Mouse (Mus musculus): ENCODE measurements at regions not wholly inside any gene's neighbourhood (a gene's known extent, or its start where the extent isn't known, plus 50 kb on each side); places are given as distances from the start of the nearest gene placed in this dataset.

DNA sequence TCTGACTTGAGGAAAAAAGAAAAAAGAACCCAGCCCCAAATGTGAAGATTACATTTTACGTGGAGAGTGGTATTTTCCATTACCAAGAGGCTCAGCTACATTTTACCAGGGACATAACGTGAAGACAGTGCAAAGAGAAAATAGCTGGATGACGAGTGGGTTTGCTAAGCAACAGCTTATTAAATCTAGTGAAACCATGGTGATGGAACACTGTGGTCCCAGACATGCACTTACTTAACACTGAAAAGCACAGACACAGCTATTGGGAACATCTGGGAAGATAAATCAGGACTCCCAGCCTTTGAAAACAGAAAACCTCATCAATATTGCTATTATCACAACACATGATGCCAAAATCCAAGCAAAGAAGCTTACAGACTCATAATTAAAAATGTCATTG is 60.1 kb upstream of the Usp51 start:
- Histone ChIP-seq H3K27me3 (ENCODE audit: control insufficient read depth in 1 of 2, insufficient read depth in 2 of 2, low read length in 2 of 2) (no peaks in the 10 kb centered on the region), H3K9ac (ENCODE audit: control insufficient read depth, low read depth, low read length, poor library complexity, severe bottlenecking) (no peak overlapping the region), H3K36me3 (ENCODE audit: control insufficient read depth in 1 of 2, insufficient read depth in 2 of 2, low read length in 2 of 2) (no peaks in the 10 kb centered on the region), H3K4me3 (ENCODE audit: control insufficient read depth in 1 of 2, insufficient read depth in 1 of 2, low read depth in 2 of 2, low read length in 2 of 2) (no peak overlapping the region), H3K9me3 (replicated peaks; ENCODE audit: insufficient read depth, low read length) (no peaks in the 10 kb centered on the region), H3K79me2 (ENCODE audit: control insufficient read depth, insufficient read depth, low read length, poor library complexity) (no peaks in the 10 kb centered on the region), H3K27ac (ENCODE audit: control insufficient read depth, low read depth, low read length) (no peak overlapping the region), H3K4me1 (ENCODE audit: control insufficient read depth in 1 of 2, insufficient read depth in 2 of 2, low read length in 2 of 2) (no peaks in the 10 kb centered on the region)
- no peak for TF ChIP-seq MXI1 (IDR thresholded peaks at IDR 0.05; ENCODE audit: low read depth, low read length)
- TF ChIP-seq RCOR1 (IDR thresholded peaks at IDR 0.05; ENCODE audit: low read depth, low read length), result no peak
- no peak for TF ChIP-seq HCFC1 (IDR thresholded peaks at IDR 0.05; ENCODE audit: low read depth, low read length)
- TF ChIP-seq POLR2A (IDR thresholded peaks at IDR 0.05; ENCODE audit: control insufficient read depth in 1 of 2, insufficient read depth in 1 of 2, low read depth in 1 of 2, low read length in 2 of 2, poor library complexity in 1 of 2), result no peak
- TF ChIP-seq MAX (IDR thresholded peaks at IDR 0.05; ENCODE audit: low read length), result no peak
- no peak for TF ChIP-seq ZC3H11A (IDR thresholded peaks at IDR 0.05; ENCODE audit: low read depth, low read length)
- TF ChIP-seq TBP (IDR thresholded peaks at IDR 0.05; ENCODE audit: low read depth, low read length), result no peak
- no peak for TF ChIP-seq TAL1 (IDR thresholded peaks at IDR 0.05; ENCODE audit: low read length)
- TF ChIP-seq NELFE (IDR thresholded peaks at IDR 0.05; ENCODE audit: low read depth, low read length), result no peak
- no peak for TF ChIP-seq POLR2AphosphoS5 (IDR thresholded peaks at IDR 0.05; ENCODE audit: borderline replicate concordance, low read depth, low read length)
- no peak for TF ChIP-seq KAT2A (conservative IDR thresholded peaks at IDR 0.05; ENCODE audit: low read depth, low read length)
- TF ChIP-seq USF1 (IDR thresholded peaks at IDR 0.05; ENCODE audit: low read depth, low read length), result no peak
- TF ChIP-seq CHD1 (IDR thresholded peaks at IDR 0.05; ENCODE audit: low read depth, low read length), result no peak
- no peak for TF ChIP-seq UBTF (IDR thresholded peaks at IDR 0.05; ENCODE audit: borderline replicate concordance, insufficient read depth, low read depth, low read length)
- TF ChIP-seq NRF1 (IDR thresholded peaks at IDR 0.05; ENCODE audit: insufficient read depth, low read depth, low read length, poor library complexity, severe bottlenecking), result no peak
- no peak for TF ChIP-seq GATA1 (IDR thresholded peaks at IDR 0.05; ENCODE audit: low read depth, low read length)
- no peak for TF ChIP-seq BHLHE40 (IDR thresholded peaks at IDR 0.05; ENCODE audit: borderline replicate concordance, low read depth, low read length)
- DNase-seq (ENCODE audit: low read depth, low spot score), result no peak
